Mouse (Mus musculus) lung, embryonic 14.5 days (tissue): ENCODE data around the gene Map1b. TPM values are rescaled to one million over a fixed set of nuclear protein-coding genes. Genes with fewer than 3 reads are reported as not detected.

Experiments
- ATAC-seq: fragments of 200-750 bp; cut with Nextera tagmentation; 2 replicates; pipeline ENCODE4 v1.8.0; 2017; ENCODE audit warnings: mild to moderate bottlenecking, moderate TSS enrichment, moderate library complexity; ENCODE audit not compliant: insufficient read depth
- DNase-seq: peaks from one replicate; pipeline ENCODE4 v3.0.0-alpha.2; 2015
- H3K27ac ChIP-seq: fragments of 300-500 bp; sonication (generic); 2 replicates; pipeline ENCODE4 v1.5.1; 2014; ENCODE audit warnings: low read depth, mild to moderate bottlenecking, moderate library complexity
- H3K27me3 ChIP-seq: fragments of 300-500 bp; sonication (generic); 2 replicates; pipeline ENCODE4 v1.6.1; 2014; ENCODE audit warnings: low read length, control low read depth; ENCODE audit not compliant: insufficient read depth
- H3K36me3 ChIP-seq: fragments of 300-500 bp; sonication (generic); 2 replicates; pipeline ENCODE4 v1.6.1; 2014; ENCODE audit warnings: control low read depth; ENCODE audit not compliant: insufficient read depth
- H3K4me1 ChIP-seq: fragments of 300-500 bp; sonication (generic); 2 replicates; pipeline ENCODE4 v1.6.1; 2014; ENCODE audit warnings: antibody characterized with exemption, control low read depth; ENCODE audit not compliant: insufficient read depth
- H3K4me2 ChIP-seq: fragments of 300-500 bp; sonication (generic); 2 replicates; pipeline ENCODE4 v1.6.1; 2014; ENCODE audit warnings: mild to moderate bottlenecking
- H3K4me3 ChIP-seq: fragments of 300-500 bp; sonication (generic); 2 replicates; pipeline ENCODE4 v1.5.1; 2014; ENCODE audit warnings: low read depth, low read length
- H3K9ac ChIP-seq: fragments of 300-500 bp; sonication (generic); 2 replicates; pipeline ENCODE4 v1.6.1; 2014
- H3K9me3 ChIP-seq: fragments of 300-500 bp; sonication (generic); 2 replicates; pipeline ENCODE4 v1.6.1; 2016; ENCODE audit warnings: low read depth, low read length, control low read depth
- CTCF ChIP-seq: IDR thresholded peaks from 2 replicates; pipeline ENCODE4 v1.5.1; 2016; ENCODE audit warnings: antibody characterized with exemption, low read depth
- WGBS: fragments of 180-500 bp; shearing (Covaris S2); extraction: QIAGEN DNeasy Blood & Tissue Kit; methylation state at CpG from one replicate; pipeline ENCODE4 v1.1.7; 2014; 5-methylcytosine and 5-hydroxymethylcytosine counted together
- polyA plus RNA-seq: library from polyadenylated mRNA; unstranded; fragments of >200 nt; fragmentation: Nextera tagmentation; extraction: Ambion mirVana; gene quantifications from 2 replicates; pipeline ENCODE4 v1.2.1, GENCODE M21; 2014

Gene Map1b
- polyA plus RNA-seq, 1 experiment from 2014 or later: 73.3 TPM

GRCm38 (mm10) chr13:99433068-99434008 is 83.0 kb downstream of the Map1b start:
- Histone ChIP-seq H3K27ac (no peak overlapping the region), H3K9ac (no peak overlapping the region), H3K4me1 (no peaks in the 10 kb centered on the region), H3K4me2 (no peak overlapping the region), H3K27me3 (no peaks in the 10 kb centered on the region), H3K4me3 (no peak overlapping the region), H3K9me3 (no peaks in the 10 kb centered on the region), H3K36me3 (peaks cover 47% of the 10 kb centered on the region; the same call in 1 of the 2 replicates)
- 90% methylated on average over 29 of the region's 29 CpGs for WGBS
- DNase-seq: no peak
- TF ChIP-seq CTCF: no peak
- ATAC-seq: no peak

DNA sequence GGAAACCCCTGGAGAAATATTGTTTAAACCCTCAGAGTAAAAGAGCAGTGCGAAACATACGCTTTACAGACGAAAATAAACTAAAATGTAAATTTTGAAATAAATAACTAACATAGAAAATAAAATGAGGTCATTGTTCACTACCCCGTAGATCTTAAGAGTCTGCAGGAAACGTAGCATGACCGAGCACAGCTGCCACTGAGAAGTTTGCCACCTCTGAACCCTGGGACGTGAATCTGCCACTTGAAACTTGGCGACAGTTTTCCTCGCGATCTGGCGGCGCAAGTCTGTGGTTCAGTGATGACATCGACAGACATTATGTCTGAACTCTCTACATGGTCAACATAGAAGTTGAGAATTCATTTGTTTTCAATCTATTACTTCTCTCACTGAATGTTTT is 92.8 kb downstream of the Map1b start:
- WGBS: 65% methylated on average over 13 of the region's 13 CpGs
- Histone ChIP-seq H3K4me2 (no peak overlapping the region), H3K36me3 (peaks cover 23% of the 10 kb centered on the region), H3K4me1 (no peaks in the 10 kb centered on the region), H3K27ac (no peak overlapping the region), H3K9ac (no peak overlapping the region), H3K9me3 (no peaks in the 10 kb centered on the region), H3K4me3 (no peak overlapping the region), H3K27me3 (no peaks in the 10 kb centered on the region)
- ATAC-seq: no peak
- DNase-seq: no peak
- no peak for TF ChIP-seq CTCF

DNA sequence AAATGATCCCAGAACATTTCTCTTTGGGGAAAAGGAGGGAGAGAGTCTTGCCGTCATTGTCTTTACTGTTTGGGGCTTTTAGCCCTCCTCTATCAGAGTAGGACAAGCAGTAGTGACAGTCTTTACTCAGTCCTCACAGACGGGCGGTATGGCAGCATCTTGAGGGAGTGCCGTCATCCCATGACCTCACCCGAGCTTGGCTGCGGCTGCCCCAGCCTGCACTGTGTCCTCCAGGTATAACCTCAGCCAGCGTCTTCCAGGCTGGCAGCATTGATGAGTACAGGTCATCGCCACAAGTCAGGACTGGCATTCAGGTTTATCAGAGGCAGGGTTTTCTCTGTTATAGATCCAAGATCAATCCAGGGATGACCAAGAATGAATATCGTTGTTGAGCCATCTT is 99.7 kb downstream of the Map1b start:
- H3K9ac ChIP-seq: no peak overlapping the region
- TF ChIP-seq CTCF: no peak
- H3K4me1 ChIP-seq: no peaks in the 10 kb centered on the region
- no peaks in the 10 kb centered on the region for H3K27me3 ChIP-seq
- H3K27ac ChIP-seq: no peak overlapping the region
- no peak for DNase-seq
- WGBS: 67% methylated on average over 9 of the region's 9 CpGs
- H3K4me2 ChIP-seq: no peak overlapping the region
- H3K36me3 ChIP-seq: peaks cover 38% of the 10 kb centered on the region
- no peak for ATAC-seq
- no peak overlapping the region for H3K4me3 ChIP-seq
- H3K9me3 ChIP-seq: no peaks in the 10 kb centered on the region

GRCm38 (mm10) chr13:99414352-99414742 is 102.0 kb downstream of the Map1b start:
- Histone ChIP-seq H3K36me3 (peaks cover 55% of the 10 kb centered on the region), H3K9ac (no peak overlapping the region), H3K27ac (no peak overlapping the region), H3K4me2 (no peak overlapping the region), H3K27me3 (no peaks in the 10 kb centered on the region), H3K4me1 (no peaks in the 10 kb centered on the region), H3K4me3 (no peak overlapping the region), H3K9me3 (no peaks in the 10 kb centered on the region)
- WGBS: 66% methylated on average over 10 of the region's 10 CpGs
- DNase-seq (no peak), ATAC-seq (no peak)
- TF ChIP-seq CTCF: peak; percentile 1; the same call in 1 of the 2 replicates

GRCm38 (mm10) chr13:99413481-99414351 is 102.6 kb downstream of the Map1b start:
- Histone ChIP-seq H3K9me3 (no peaks in the 10 kb centered on the region), H3K9ac (no peak overlapping the region), H3K4me1 (no peaks in the 10 kb centered on the region), H3K36me3 (peaks cover 59% of the 10 kb centered on the region), H3K4me3 (no peak overlapping the region), H3K4me2 (no peak overlapping the region), H3K27me3 (no peaks in the 10 kb centered on the region), H3K27ac (no peak overlapping the region)
- no peak for TF ChIP-seq CTCF
- peak; percentile 32 for DNase-seq
- ATAC-seq: 0 out of 2 replicates have a peak, but pooled peaks have one; percentile 47
- 64% methylated on average over 13 of the region's 13 CpGs for WGBS

DNA sequence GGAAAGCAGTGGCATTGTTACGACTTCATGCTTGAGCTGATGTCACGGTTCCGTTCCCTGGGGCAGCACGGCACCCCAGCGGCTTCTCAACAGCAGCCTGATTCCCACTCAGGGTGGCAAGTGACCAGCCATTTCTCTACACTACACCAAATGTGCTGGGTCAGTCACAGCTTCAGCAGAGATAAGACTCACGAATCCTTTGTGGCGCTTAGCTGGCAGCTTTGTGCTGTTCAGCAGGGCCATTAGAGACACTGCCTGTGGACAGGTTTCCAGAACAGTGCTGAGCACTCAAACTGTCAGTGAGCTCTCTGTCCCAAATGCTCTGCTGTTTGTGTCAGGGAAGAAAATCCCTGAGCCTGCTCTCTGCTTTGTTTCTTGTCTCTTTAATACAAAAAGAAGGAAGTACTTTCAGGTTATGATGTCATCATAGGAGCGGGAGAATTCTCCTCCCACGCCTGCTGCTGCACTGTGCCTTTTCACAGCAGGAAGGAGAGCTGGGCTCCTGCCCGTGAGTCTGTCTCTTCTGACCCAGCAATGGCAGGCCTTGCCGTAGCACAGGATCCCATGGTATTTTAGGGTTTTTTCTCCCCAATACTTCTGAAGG is 103.8 kb downstream of the Map1b start:
- Histone ChIP-seq H3K4me1 (no peaks in the 10 kb centered on the region), H3K27me3 (no peaks in the 10 kb centered on the region), H3K27ac (peak overlapping the region; percentile 71; the same call in 1 of the 2 replicates), H3K36me3 (peaks cover 59% of the 10 kb centered on the region), H3K9ac (no peak overlapping the region), H3K9me3 (no peaks in the 10 kb centered on the region), H3K4me2 (no peak overlapping the region), H3K4me3 (no peak overlapping the region)
- ATAC-seq (peak; percentile 48; the same call in 1 of the 2 replicates), DNase-seq (peak; percentile 61)
- WGBS: 60% methylated on average over 11 of the region's 11 CpGs
- TF ChIP-seq CTCF: no peak
